Mouse (Mus musculus) CH12.LX (cell line): ENCODE data around the gene Lss. TPM values are rescaled to one million over a fixed set of nuclear protein-coding genes. Genes with fewer than 3 reads are reported as not detected.

Experiments used
- DNase-seq: peaks from one replicate; pipeline ENCODE4 v3.0.0-alpha.2; 2013; ENCODE audit errors: extremely low read depth
- H3K27ac ChIP-seq: 2 replicates; pipeline ENCODE4 v1.5.1; 2012; ENCODE audit warnings: low read depth, mild to moderate bottlenecking, control low read depth, moderate library complexity; ENCODE audit not compliant: insufficient read depth
- H3K27me3 ChIP-seq: replicated peaks from 2 replicates; pipeline ENCODE3; 2012; ENCODE audit warnings: inconsistent platforms
- H3K36me3 ChIP-seq, 2 experiments: replicated peaks in 1 of 2; 2 replicates each; pipeline versions ENCODE3 to v1.6.1; 2012; ENCODE audit warnings: inconsistent platforms in 1 of 2, low read length in 1 of 2, mild to moderate bottlenecking in 1 of 2, mixed read lengths in 1 of 2, moderate library complexity in 1 of 2; ENCODE audit not compliant: control insufficient read depth in 1 of 2, insufficient read depth in 1 of 2
- H3K4me1 ChIP-seq, 2 experiments: 2 replicates each; pipeline ENCODE4 v1.6.1; 2012; ENCODE audit warnings: inconsistent platforms in 1 of 2, moderate library complexity in 1 of 2; ENCODE audit not compliant: insufficient read depth in 2 of 2, control insufficient read depth in 1 of 2
- H3K4me2 ChIP-seq: 2 replicates; pipeline ENCODE4 v1.6.1; 2012; ENCODE audit warnings: low read depth, mild to moderate bottlenecking, control low read depth; ENCODE audit not compliant: poor library complexity, insufficient read depth, severe bottlenecking
- H3K4me3 ChIP-seq, 3 experiments: fragments of 150-350 bp in 1 of 3; sonication (generic) in 1 of 3; replicated peaks in 1 of 3; 2 replicates each; pipeline versions ENCODE3 to v1.5.1; 2011 to 2012; ENCODE audit warnings: low read depth in 2 of 3, low read length in 2 of 3, mild to moderate bottlenecking in 2 of 3, moderate library complexity in 2 of 3, control low read depth in 1 of 3, improper control_type of control experiment in 1 of 3, inconsistent platforms in 1 of 3, mixed read lengths in 1 of 3; ENCODE audit not compliant: poor library complexity in 1 of 3
- H3K79me2 ChIP-seq: replicated peaks from 2 replicates; pipeline ENCODE4 v1.6.1; 2012; ENCODE audit warnings: mild to moderate bottlenecking, moderate library complexity; ENCODE audit not compliant: control insufficient read depth, poor library complexity, insufficient read depth, severe bottlenecking; ENCODE audit errors: extremely low read depth
- H3K9ac ChIP-seq: 2 replicates; pipeline ENCODE4 v1.6.1; 2012; ENCODE audit warnings: low read depth, mild to moderate bottlenecking, control low read depth, moderate library complexity; ENCODE audit not compliant: insufficient read depth
- H3K9me3 ChIP-seq: replicated peaks from 2 replicates; pipeline ENCODE3; 2012; ENCODE audit warnings: low read length, inconsistent platforms, mixed read lengths
- CHD2 ChIP-seq: IDR thresholded peaks from 2 replicates; pipeline ENCODE4 v1.6.1; 2011; ENCODE audit warnings: low read length, improper control_type of control experiment
- CTCF ChIP-seq, 2 experiments: IDR thresholded peaks in 1 of 2; conservative IDR thresholded peaks in 1 of 2; 2 replicates each; pipeline ENCODE4 v1.5.1; 2011 to 2012; ENCODE audit warnings: low read depth in 2 of 2, low read length in 2 of 2, improper control_type of control experiment in 1 of 2, inconsistent platforms in 1 of 2, mild to moderate bottlenecking in 1 of 2, moderate library complexity in 1 of 2
- JUN ChIP-seq: IDR thresholded peaks from 2 replicates; pipeline ENCODE4 v1.6.1; 2011; ENCODE audit warnings: low read depth, mild to moderate bottlenecking, low read length, improper control_type of control experiment, moderate library complexity; ENCODE audit not compliant: insufficient read depth
- JUND ChIP-seq: conservative IDR thresholded peaks from 2 replicates; pipeline ENCODE4 v1.6.1; 2011; ENCODE audit warnings: low read depth, low read length, improper control_type of control experiment
- KAT2A ChIP-seq: IDR thresholded peaks from 2 replicates; pipeline ENCODE4 v1.6.1; 2012; ENCODE audit warnings: low read length, improper control_type of control experiment, inconsistent platforms; ENCODE audit not compliant: insufficient replicate concordance
- MAFK ChIP-seq: IDR thresholded peaks from 2 replicates; pipeline ENCODE4 v1.6.1; 2011; ENCODE audit warnings: low read length, improper control_type of control experiment; ENCODE audit not compliant: insufficient replicate concordance
- MAX ChIP-seq: IDR thresholded peaks from 2 replicates; pipeline ENCODE4 v1.6.1; 2011; ENCODE audit warnings: low read length, improper control_type of control experiment
- NELFE ChIP-seq: IDR thresholded peaks from 2 replicates; pipeline ENCODE4 v1.6.1; 2011; ENCODE audit warnings: low read depth, low read length, improper control_type of control experiment
- NRF1 ChIP-seq: IDR thresholded peaks from 2 replicates; pipeline ENCODE4 v1.6.1; 2014; ENCODE audit warnings: low read depth, mild to moderate bottlenecking, inconsistent platforms, low read length, improper control_type of control experiment, moderate library complexity
- RAD21 ChIP-seq: IDR thresholded peaks from 2 replicates; pipeline ENCODE4 v1.6.1; 2011; ENCODE audit warnings: low read depth, mild to moderate bottlenecking, low read length, improper control_type of control experiment, moderate library complexity
- TCF12 ChIP-seq: IDR thresholded peaks from 2 replicates; pipeline ENCODE4 v1.6.1; 2014; ENCODE audit warnings: low read depth, mild to moderate bottlenecking, inconsistent platforms, low read length, improper control_type of control experiment
- UBTF ChIP-seq: IDR thresholded peaks from 2 replicates; pipeline ENCODE4 v1.6.1; 2012; ENCODE audit warnings: low read depth, mild to moderate bottlenecking, inconsistent platforms, low read length, improper control_type of control experiment, moderate library complexity
- ZKSCAN1 ChIP-seq: IDR thresholded peaks from 2 replicates; pipeline ENCODE4 v1.6.1; 2012; ENCODE audit warnings: low read depth, inconsistent platforms, low read length, improper control_type of control experiment, borderline replicate concordance
- ZNF384 ChIP-seq: IDR thresholded peaks from 2 replicates; pipeline ENCODE4 v1.6.1; 2012; ENCODE audit warnings: low read depth, low read length, improper control_type of control experiment, inconsistent platforms
- dilution Hi-C: fragments of 300-500 bp; cut with MboI; formaldehyde crosslinking; loops from 2 replicates; pipeline ENCODE4 v1.14.3; 2020; ENCODE audit warnings: low sequenced_read_pairs; ENCODE audit not compliant: extremely low pct_unique_long_range_greater_than_20kb, extremely low pct_ligation_motif_present
- in situ Hi-C: fragments of 300-500 bp; cut with MboI; formaldehyde crosslinking; loops from 3 replicates; pipeline ENCODE4 v1.14.3; 2019; ENCODE audit warnings: low sequenced_read_pairs, low pct_ligation_motif_present, low pct_unique_long_range_greater_than_20kb, mixed read lengths
- polyA plus RNA-seq: library from polyadenylated mRNA; unstranded; fragments of >175 nt; gene quantifications from 2 replicates; pipeline ENCODE4 v1.2.1, GENCODE M21; 2012; ENCODE audit warnings: low read depth; ENCODE audit not compliant: insufficient read length
- total RNA-seq, 2 experiments: library from RNA; depleted of rRNA; stranded (reverse); fragments of 300-350 nt in 1 of 2; fragments of >200 nt in 1 of 2; gene quantifications; 2 replicates each; pipeline ENCODE4 v1.2.3; 2012 to 2014

Gene Lss
- total and polyA plus RNA-seq, 3 experiments: 28.8 to 89.6 (median 37.7) TPM

- H3K4me2 ChIP-seq: no peak within 1 kb of the TSS
- no peak within 1 kb of the TSS for H3K27ac ChIP-seq
- no peaks in the 10 kb centered on the region for H3K9me3 ChIP-seq
- peaks cover 4% of the 10 kb centered on the region for H3K27me3 ChIP-seq
- TF ChIP-seq KAT2A (no peak), CHD2 (no peak), UBTF (no peak), CTCF (conservative IDR thresholded peaks at IDR 0.05 in 1 of 2, IDR thresholded peaks at IDR 0.05 in 1 of 2; ENCODE audit: low read depth in 2 of 2, low read length in 2 of 2) (no peak), JUN (no peak), MAX (no peak), TCF12 (no peak), ZKSCAN1 (no peak), ZNF384 (no peak), JUND (no peak), RAD21 (no peak), NELFE (no peak)
- DNase-seq: no peak
- in situ Hi-C loops: no loop called here
- no peak within 1 kb of the TSS for H3K9ac ChIP-seq
- H3K79me2 ChIP-seq: no peaks in the 10 kb centered on the region
- peaks cover 0 to 3% of the 10 kb centered on the region in 2 experiments for H3K36me3 ChIP-seq
- no peak within 1 kb of the TSS for H3K4me3 ChIP-seq
- dilution Hi-C loops: no loop called here
- H3K4me1 ChIP-seq: no peaks in the 10 kb centered on the region
Measured at GRCm38 (mm10) chr10:76561972-76562371, 30.6 kb downstream of the Lss start, which contains the start of gene Spatc1l. TSS of gene Spatc1l (plus strand) at chr10:76562272.

GRCm38 (mm10) chr10:76569996-76570685 is 38.8 kb downstream of the Lss start:
- H3K4me1 ChIP-seq: no peaks in the 10 kb centered on the region
- no peak overlapping the region for H3K4me2 ChIP-seq
- no peaks in the 10 kb centered on the region for H3K79me2 ChIP-seq
- dilution Hi-C loops (no loop called here), in situ Hi-C loops (no loop called here)
- TF ChIP-seq NRF1 (peak; percentile 54; the same call in 1 of the 2 replicates), MAFK (no peak), NELFE (no peak), ZKSCAN1 (no peak)
- no peaks in the 10 kb centered on the region for H3K36me3 ChIP-seq
- no peak overlapping the region for H3K27ac ChIP-seq
- no peak for DNase-seq
- H3K4me3 ChIP-seq: no peak overlapping the region
- H3K9me3 ChIP-seq: no peaks in the 10 kb centered on the region
- no peak overlapping the region for H3K9ac ChIP-seq
- peaks cover 27% of the 10 kb centered on the region for H3K27me3 ChIP-seq
